Mouse (Mus musculus) urinary bladder, postnatal 36 days (tissue): ENCODE measurements at regions not wholly inside any gene's neighbourhood (a gene's known extent, or its start where the extent isn't known, plus 50 kb on each side); places are given as distances from the start of the nearest gene placed in this dataset.

Source experiments
- DNase-seq, 2 experiments: peaks; one replicate each; pipeline ENCODE4 v3.0.0; 2022; ENCODE audit warnings: low spot score in 2 of 2, mixed read lengths in 1 of 2

DNA sequence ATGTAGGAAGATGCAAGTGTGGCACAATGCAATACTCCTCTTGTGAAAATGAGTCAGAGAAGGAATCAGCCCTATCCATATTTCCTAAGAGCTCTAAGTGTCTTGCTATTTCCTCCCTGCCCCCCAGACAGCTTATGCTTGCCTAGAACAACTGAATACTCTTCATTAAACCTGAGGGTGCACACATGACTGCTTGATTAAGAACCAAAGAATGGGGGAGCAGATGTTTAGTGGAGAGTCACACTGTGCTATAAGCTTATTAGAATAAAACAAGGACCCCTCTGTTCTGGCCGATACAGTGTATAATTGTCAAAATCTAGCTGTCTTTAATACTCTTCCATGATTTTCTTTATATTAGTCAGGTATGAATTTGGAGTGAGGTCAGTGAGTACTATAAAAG, 458.8 kb upstream of the Mon1b start:
- DNase-seq = no peak

DNA sequence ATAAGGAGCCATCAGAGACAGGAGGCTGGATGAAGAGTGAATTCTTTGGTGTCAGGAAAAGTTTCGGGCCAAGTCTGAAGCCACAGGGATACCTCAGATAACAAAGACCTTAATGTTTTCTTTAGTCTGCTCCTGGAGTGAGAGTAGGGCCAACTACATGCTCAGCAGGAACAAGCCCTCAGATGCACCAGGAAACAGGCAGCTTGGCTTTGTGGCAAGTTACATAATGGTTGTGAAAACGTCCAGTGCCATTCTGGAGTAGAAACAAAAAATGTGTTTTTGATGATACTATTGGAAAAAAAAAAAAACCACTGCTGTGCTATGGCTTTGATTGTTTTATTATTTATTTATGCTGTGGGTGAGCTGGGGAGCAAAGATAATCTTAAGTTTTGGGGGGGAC, 452.2 kb upstream of the Mon1b start:
- DNase-seq = no peak

DNA sequence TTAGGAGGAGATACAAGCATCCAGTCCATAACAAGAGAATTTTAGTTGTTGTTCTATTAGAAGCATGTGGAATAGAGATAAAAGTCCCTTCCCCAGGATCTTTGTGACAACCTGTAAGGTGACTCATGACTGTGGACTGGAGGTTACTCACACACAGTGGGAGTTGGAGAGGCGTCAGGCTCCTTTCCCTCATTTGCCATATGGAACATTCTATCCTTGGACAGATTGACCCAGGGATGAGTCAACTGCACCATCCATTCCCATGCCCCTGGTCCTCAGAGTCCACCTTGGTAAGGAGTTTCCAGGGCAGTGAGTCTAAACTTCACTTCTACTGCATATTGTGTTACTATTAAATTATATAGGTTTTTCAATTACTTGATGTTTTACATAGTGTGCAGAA, 444.9 kb upstream of the Mon1b start:
- no peak for DNase-seq

DNA sequence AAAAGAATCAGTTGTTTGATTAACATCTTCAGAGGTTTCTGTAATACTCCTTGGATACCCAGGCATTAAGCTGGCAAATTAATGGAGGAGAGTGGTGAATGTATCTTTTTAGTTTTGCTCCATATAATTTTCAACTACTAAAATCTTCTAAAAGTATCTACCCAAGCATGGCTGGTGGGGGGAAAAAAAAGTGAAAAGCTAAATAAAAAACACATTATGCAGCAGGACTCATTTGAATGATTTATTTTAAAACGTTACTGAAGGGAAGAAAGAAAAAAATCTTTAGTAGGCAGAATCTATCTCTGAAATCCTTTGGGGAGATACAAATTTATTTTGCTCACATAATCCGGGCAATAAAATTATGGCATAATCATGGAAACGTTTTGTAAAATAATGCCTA, 443.9 kb upstream of the Mon1b start:
- DNase-seq = no peak
